Mouse (Mus musculus): ENCODE results near the gene Cd200r3. TPM values are rescaled to one million over a fixed set of nuclear protein-coding genes. Genes with fewer than 3 reads are reported as not detected.

The Cd200r3 gene
- polyA plus RNA-seq, 1 experiment = 0.05 TPM

- H3K27me3 ChIP-seq (ENCODE audit: control insufficient read depth, insufficient read depth, insufficient read length) = no peaks in the 10 kb centered on the region
- H3K36me3 ChIP-seq (ENCODE audit: control insufficient read depth, insufficient read depth) = no peaks in the 10 kb centered on the region
- H3ac ChIP-seq (ENCODE audit: control insufficient read depth, insufficient read length, low read depth) = no peak overlapping the region
- no peak overlapping the region for H3K4me3 ChIP-seq (ENCODE audit: insufficient read depth, poor library complexity, severe bottlenecking)
- TF ChIP-seq MYOD1 (IDR thresholded peaks at IDR 0.05; ENCODE audit: control insufficient read depth, insufficient read length, low read depth) (no peak), FOSL1 (IDR thresholded peaks at IDR 0.05; ENCODE audit: insufficient read depth, low read length, poor library complexity, severe bottlenecking) (no peak), MYOG (IDR thresholded peaks at IDR 0.05; ENCODE audit: control insufficient read depth, extremely low read depth, insufficient read length) (no peak), MAX (IDR thresholded peaks at IDR 0.05) (no peak), CEBPB (IDR thresholded peaks at IDR 0.05; ENCODE audit: low read depth) (no peak)
- H3K79me3 ChIP-seq (ENCODE audit: low read depth) = no peaks in the 10 kb centered on the region
- H3K79me2 ChIP-seq (ENCODE audit: control insufficient read depth, insufficient read depth) = no peaks in the 10 kb centered on the region
These were observed 27.4 kb downstream of the Cd200r3 start for GRCm38 (mm10) chr16:44970925-44971324.

DNA sequence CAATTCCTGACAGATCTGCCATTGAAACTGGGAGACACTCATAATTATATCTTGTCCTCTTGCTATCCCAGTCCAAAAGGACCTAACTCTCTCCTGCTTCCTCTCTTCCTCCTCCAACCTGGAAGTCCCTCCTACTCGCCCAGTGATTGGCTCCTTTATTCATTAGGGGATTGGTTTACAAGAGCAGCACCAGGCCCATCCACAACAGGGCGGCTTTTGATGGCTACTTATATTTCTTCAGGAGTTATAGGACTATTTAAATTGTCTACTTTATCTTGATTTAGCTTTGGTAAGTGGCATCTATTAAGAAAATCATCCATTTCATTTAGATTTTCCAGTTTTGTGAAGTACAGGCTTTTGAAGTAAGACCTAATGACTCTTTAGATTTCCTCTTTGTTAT lies 30.6 kb downstream of the Cd200r3 start:
- Histone ChIP-seq H3K79me3 (ENCODE audit: low read depth) (no peaks in the 10 kb centered on the region), H3K27me3 (ENCODE audit: control insufficient read depth, insufficient read depth, insufficient read length) (no peaks in the 10 kb centered on the region), H3K36me3 (ENCODE audit: control insufficient read depth, insufficient read depth) (no peaks in the 10 kb centered on the region), H3K4me3 (ENCODE audit: insufficient read depth, poor library complexity, severe bottlenecking) (no peak overlapping the region), H3ac (ENCODE audit: control insufficient read depth, insufficient read length, low read depth) (no peak overlapping the region), H3K79me2 (ENCODE audit: control insufficient read depth, insufficient read depth) (no peaks in the 10 kb centered on the region)
- TF ChIP-seq MAX (IDR thresholded peaks at IDR 0.05) (no peak), CEBPB (IDR thresholded peaks at IDR 0.05; ENCODE audit: low read depth) (no peak), CTCF (IDR thresholded peaks at IDR 0.05; ENCODE audit: control insufficient read depth, insufficient read depth, insufficient read length) (no peak), USF1 (IDR thresholded peaks at IDR 0.05; ENCODE audit: low read depth) (no peak), FOSL1 (IDR thresholded peaks at IDR 0.05; ENCODE audit: insufficient read depth, low read length, poor library complexity, severe bottlenecking) (no peak), MYOG (IDR thresholded peaks at IDR 0.05; ENCODE audit: control insufficient read depth, extremely low read depth, insufficient read length) (no peak), MYOD1 (IDR thresholded peaks at IDR 0.05; ENCODE audit: control insufficient read depth, insufficient read length, low read depth) (no peak)

DNA sequence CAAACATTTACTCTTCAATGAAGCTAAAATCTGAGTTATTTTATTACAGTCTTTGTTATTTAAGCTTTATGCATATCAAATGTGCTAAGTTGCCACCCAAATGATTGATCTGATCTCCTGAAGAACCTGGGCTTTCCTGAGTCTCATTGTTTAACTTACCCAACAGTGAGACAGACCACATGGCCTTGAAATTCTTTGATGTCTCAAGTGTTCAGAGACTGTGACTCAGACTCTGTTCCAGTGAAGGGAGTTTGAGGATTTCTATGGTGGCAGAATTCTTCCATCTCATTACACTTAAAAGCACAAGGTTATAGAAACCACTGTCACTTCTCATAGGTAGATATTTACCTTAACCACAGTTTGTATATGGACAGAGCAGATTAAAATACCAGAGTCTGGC lies 32.6 kb downstream of the Cd200r3 start:
- TF ChIP-seq CTCF (IDR thresholded peaks at IDR 0.05; ENCODE audit: control insufficient read depth, insufficient read depth, insufficient read length) = no peak
- TF ChIP-seq FOSL1 (IDR thresholded peaks at IDR 0.05; ENCODE audit: insufficient read depth, low read length, poor library complexity, severe bottlenecking) = no peak
- TF ChIP-seq CEBPB (IDR thresholded peaks at IDR 0.05; ENCODE audit: low read depth) = no peak
- TF ChIP-seq MYOG (IDR thresholded peaks at IDR 0.05; ENCODE audit: control insufficient read depth, extremely low read depth, insufficient read length) = no peak
- no peak for TF ChIP-seq USF1 (IDR thresholded peaks at IDR 0.05; ENCODE audit: low read depth)
- no peak for TF ChIP-seq MYOD1 (IDR thresholded peaks at IDR 0.05; ENCODE audit: control insufficient read depth, insufficient read length, low read depth)
- TF ChIP-seq MAX (IDR thresholded peaks at IDR 0.05) = no peak

DNA sequence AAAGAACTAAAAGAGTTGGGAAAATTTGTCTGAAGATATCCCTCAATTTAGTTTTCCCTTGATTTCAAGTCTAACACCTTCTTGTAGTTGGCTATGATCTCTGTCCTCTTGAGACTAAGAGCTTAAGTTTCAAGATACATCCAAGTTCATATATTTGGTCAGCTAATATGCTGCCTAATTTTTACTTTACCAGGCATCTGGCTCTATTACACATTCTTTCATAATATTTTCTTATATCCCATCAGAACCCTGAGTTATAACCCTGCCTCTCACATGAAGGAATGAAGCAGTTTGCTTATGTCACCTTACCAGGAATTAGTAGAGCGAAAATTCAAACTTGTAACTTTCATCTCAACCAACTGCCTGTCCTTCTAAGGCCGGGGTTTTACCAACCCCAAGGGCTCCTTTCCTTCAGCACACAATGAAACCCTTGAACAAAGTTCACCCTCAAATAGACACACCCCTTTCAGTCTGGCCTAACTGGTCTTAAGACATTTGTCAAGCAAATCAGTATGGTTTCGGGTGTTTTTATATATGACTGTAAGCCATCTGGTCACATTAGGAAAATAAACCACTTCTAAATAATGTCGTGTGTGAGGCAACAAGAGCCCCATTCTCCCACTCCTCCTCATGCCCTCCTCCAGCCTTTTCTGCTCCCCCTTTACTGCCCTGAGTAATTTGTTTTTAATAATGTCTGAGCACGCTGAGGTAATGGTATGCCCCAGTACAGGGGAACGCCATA lies 33.6 kb downstream of the Cd200r3 start:
- Histone ChIP-seq H3K79me3 (ENCODE audit: low read depth) (no peaks in the 10 kb centered on the region), H3K79me2 (ENCODE audit: control insufficient read depth, insufficient read depth) (no peaks in the 10 kb centered on the region), H3K4me3 (ENCODE audit: insufficient read depth, poor library complexity, severe bottlenecking) (no peak overlapping the region), H3ac (ENCODE audit: control insufficient read depth, insufficient read length, low read depth) (no peak overlapping the region), H3K36me3 (ENCODE audit: control insufficient read depth, insufficient read depth) (no peaks in the 10 kb centered on the region), H3K27me3 (ENCODE audit: control insufficient read depth, insufficient read depth, insufficient read length) (no peaks in the 10 kb centered on the region)
- TF ChIP-seq CEBPB (IDR thresholded peaks at IDR 0.05; ENCODE audit: low read depth) (no peak), MYOD1 (IDR thresholded peaks at IDR 0.05; ENCODE audit: control insufficient read depth, insufficient read length, low read depth) (no peak), USF1 (IDR thresholded peaks at IDR 0.05; ENCODE audit: low read depth) (no peak), CTCF (IDR thresholded peaks at IDR 0.05; ENCODE audit: control insufficient read depth, insufficient read depth, insufficient read length) (no peak), MAX (IDR thresholded peaks at IDR 0.05) (no peak), FOSL1 (IDR thresholded peaks at IDR 0.05; ENCODE audit: insufficient read depth, low read length, poor library complexity, severe bottlenecking) (no peak), MYOG (IDR thresholded peaks at IDR 0.05; ENCODE audit: control insufficient read depth, extremely low read depth, insufficient read length) (no peak)

More for the DNA sequence above, 32.6 kb downstream of the Cd200r3 start:
- Histone ChIP-seq H3K79me3 (ENCODE audit: low read depth) (no peaks in the 10 kb centered on the region), H3K36me3 (ENCODE audit: control insufficient read depth, insufficient read depth) (no peaks in the 10 kb centered on the region), H3K79me2 (ENCODE audit: control insufficient read depth, insufficient read depth) (no peaks in the 10 kb centered on the region), H3K27me3 (ENCODE audit: control insufficient read depth, insufficient read depth, insufficient read length) (no peaks in the 10 kb centered on the region), H3ac (ENCODE audit: control insufficient read depth, insufficient read length, low read depth) (no peak overlapping the region), H3K4me3 (ENCODE audit: insufficient read depth, poor library complexity, severe bottlenecking) (no peak overlapping the region)

DNA sequence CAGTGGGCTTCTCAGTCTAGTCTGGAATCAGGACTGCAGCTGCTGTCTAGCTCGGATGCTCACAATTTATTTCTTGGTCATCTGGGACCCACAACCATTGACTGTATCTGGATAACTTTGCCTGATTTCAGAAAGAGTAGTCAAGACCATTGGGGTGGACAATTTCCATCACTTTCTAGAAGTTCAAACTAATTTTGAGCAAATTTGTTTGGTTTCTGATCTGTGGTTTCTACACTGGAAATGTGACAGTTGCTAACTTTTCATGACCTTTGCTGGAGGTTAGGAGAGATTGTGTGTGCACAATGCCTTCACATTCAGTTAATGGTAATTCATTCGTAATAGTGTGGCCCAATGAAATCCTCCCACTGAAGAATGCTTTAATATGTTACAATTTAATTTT lies 34.7 kb downstream of the Cd200r3 start:
- H3ac ChIP-seq (ENCODE audit: control insufficient read depth, insufficient read length, low read depth) = no peak overlapping the region
- no peak overlapping the region for H3K4me3 ChIP-seq (ENCODE audit: insufficient read depth, poor library complexity, severe bottlenecking)
- no peaks in the 10 kb centered on the region for H3K27me3 ChIP-seq (ENCODE audit: control insufficient read depth, insufficient read depth, insufficient read length)
- H3K79me3 ChIP-seq (ENCODE audit: low read depth) = no peaks in the 10 kb centered on the region
- TF ChIP-seq MAX (IDR thresholded peaks at IDR 0.05) = no peak
- no peak for TF ChIP-seq CTCF (IDR thresholded peaks at IDR 0.05; ENCODE audit: control insufficient read depth, insufficient read depth, insufficient read length)
- H3K79me2 ChIP-seq (ENCODE audit: control insufficient read depth, insufficient read depth) = no peaks in the 10 kb centered on the region
- no peaks in the 10 kb centered on the region for H3K36me3 ChIP-seq (ENCODE audit: control insufficient read depth, insufficient read depth)

GRCm38 (mm10) chr16:44979355-44979896 lies 35.9 kb downstream of the Cd200r3 start:
- Histone ChIP-seq H3K36me3 (ENCODE audit: control insufficient read depth, insufficient read depth) (no peaks in the 10 kb centered on the region), H3K79me3 (ENCODE audit: low read depth) (no peaks in the 10 kb centered on the region), H3ac (ENCODE audit: control insufficient read depth, insufficient read length, low read depth) (no peak overlapping the region), H3K4me3 (ENCODE audit: insufficient read depth, poor library complexity, severe bottlenecking) (no peak overlapping the region), H3K79me2 (ENCODE audit: control insufficient read depth, insufficient read depth) (no peaks in the 10 kb centered on the region), H3K27me3 (ENCODE audit: control insufficient read depth, insufficient read depth, insufficient read length) (no peaks in the 10 kb centered on the region)
- TF ChIP-seq MAX (IDR thresholded peaks at IDR 0.05) (no peak), MYOD1 (IDR thresholded peaks at IDR 0.05; ENCODE audit: control insufficient read depth, insufficient read length, low read depth) (no peak), FOSL1 (IDR thresholded peaks at IDR 0.05; ENCODE audit: insufficient read depth, low read length, poor library complexity, severe bottlenecking) (no peak), USF1 (IDR thresholded peaks at IDR 0.05; ENCODE audit: low read depth) (no peak), CEBPB (IDR thresholded peaks at IDR 0.05; ENCODE audit: low read depth) (no peak), CTCF (IDR thresholded peaks at IDR 0.05; ENCODE audit: control insufficient read depth, insufficient read depth, insufficient read length) (no peak), MYOG (IDR thresholded peaks at IDR 0.05; ENCODE audit: control insufficient read depth, extremely low read depth, insufficient read length) (no peak)

Data from C2C12 (cell line).